Mouse (Mus musculus): ENCODE data around the gene Lcp1. TPM values are rescaled to one million over a fixed set of nuclear protein-coding genes. Genes with fewer than 3 reads are reported as not detected.

Gene Lcp1
- polyA plus RNA-seq (2021; fragmentation: Nextera tagmentation): 5.4 and 5.9 TPM in 2 replicates
- long read RNA-seq, experiment 1, transcript Lcp1-202 (16 exons, 2,523 nt): major isoform, 5 of 46 reads
- long read RNA-seq, experiment 1, partial matches to known transcripts: 33 of 46 reads
- long read RNA-seq, experiment 1, other reads (novel, unspliced or antisense): 7 of 46 reads
- long read RNA-seq, experiment 2, partial matches to known transcripts: 9 of 9 reads
- long read RNA-seq, experiment 2, other reads (novel, unspliced or antisense): 0 of 9 reads

DNA sequence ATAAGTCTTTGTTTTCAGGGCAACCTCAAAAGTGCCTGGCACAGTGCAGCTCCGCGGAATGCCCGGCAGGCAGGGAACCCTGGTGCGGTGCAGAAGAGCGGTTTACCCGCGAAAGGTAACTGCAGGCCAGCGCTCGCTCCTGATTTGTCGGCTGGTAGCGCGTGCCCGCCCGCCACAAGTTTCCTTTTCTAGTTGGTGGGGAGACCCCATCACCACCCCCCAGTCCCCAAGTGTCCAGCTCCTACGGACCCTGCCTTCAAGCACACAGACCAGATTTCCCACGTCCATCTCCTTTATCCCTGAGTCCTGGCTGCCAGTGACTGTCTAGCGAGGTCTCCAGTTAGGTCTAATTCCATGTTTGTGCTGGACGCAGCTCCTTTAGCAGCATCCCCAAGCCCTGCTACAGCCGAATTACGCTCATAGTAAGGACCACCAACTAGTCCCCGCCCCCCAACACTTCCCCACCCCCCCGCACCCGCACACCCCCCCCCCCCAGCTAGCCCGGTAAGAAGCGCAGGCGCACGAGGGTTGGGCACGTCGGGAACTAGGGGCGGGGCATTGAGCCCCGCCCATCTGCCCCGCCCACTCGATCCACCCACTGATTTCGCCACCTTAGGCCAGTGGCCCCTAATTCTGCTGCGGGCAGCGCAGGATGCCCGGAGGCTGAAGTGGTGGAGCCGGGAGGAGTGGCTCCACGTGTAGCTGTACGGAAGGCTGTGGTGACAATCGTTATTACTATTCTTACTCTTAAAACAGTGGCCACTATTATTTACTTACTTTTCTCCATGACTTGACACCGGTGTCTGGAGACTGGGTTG, at the start of gene Lcp1, which contains the start of gene Lrrc63:
TSS of gene Lcp1 (plus strand) at position 601 of the 818 bp plus-strand sequence.
TSS of gene Lrrc63 (minus strand) at position 381 of the 818 bp plus-strand sequence.

GRCm38 (mm10) chr14:75242087-75242486, 111.2 kb downstream of the Lcp1 start, which contains the start of gene Cpb2:
Cpb2 (plus strand) TSS chr14:75242287.

Other genes with a start within 250 kb of the Lcp1 start
- gene Lrch1, start 183.2 kb upstream of the Lcp1 start, polyA plus RNA-seq (2021; fragmentation: Nextera tagmentation): 4.5 and 6.2 TPM in 2 replicates
- 0.65 and 0.81 TPM in 2 replicates for gene Rubcnl, start 115.1 kb upstream of the Lcp1 start, polyA plus RNA-seq (2021; fragmentation: Nextera tagmentation)
- gene Lrrc63, start 220 bp upstream of the Lcp1 start, polyA plus RNA-seq (2021; fragmentation: Nextera tagmentation): not detected in 2 replicates
- not detected in 2 replicates for gene Cpb2, start 111.2 kb downstream of the Lcp1 start, polyA plus RNA-seq (2021; fragmentation: Nextera tagmentation)
- gene Zc3h13, start 153.3 kb downstream of the Lcp1 start, polyA plus RNA-seq (2021; fragmentation: Nextera tagmentation): 21.6 and 23.0 TPM in 2 replicates

Measured in left cerebral cortex, adult 6 months (tissue).